22 mouse cellular contexts compared by ENCODE assay signal in the genomic region with DNA sequence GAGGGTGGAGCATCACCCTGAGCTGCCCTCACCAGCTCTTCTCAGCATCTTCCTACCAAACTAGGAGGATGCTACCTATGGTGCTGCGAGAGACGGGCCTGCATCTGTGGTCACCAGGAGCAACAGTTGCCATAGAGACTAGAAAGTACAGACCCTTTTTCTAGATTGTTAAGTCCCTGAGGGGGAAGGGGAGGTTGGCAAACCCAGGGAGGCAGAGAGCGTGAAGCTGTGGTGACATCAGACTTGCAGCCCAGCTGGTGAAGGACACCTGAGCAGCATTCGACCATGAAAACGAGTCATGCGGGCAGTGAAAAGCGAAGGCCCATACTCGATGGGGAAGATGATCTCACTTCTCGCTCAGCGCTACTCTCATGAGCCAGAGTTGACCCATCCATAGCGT. TPM values are rescaled to one million over a fixed set of nuclear protein-coding genes. Genes with fewer than 3 reads are reported as not detected.
A peak's percentile ranks its signal among the peaks of the same experiment; 100 is the strongest.
DNase-seq lines count a peak whose midpoint lies in the region; ATAC-seq and TF ChIP-seq lines count a peak whose summit lies in the region.
"Had no signal": no experiment of that assay in that cellular context is flagged by ENCODE, and none has a peak within 500 bp of the region (broad histone marks: within the 10 kb centered on the region; RNA-seq: fewer than 3 reads in every experiment).

No protein-coding gene starts in this region.

- no peak overlapping the region for H3K27ac ChIP-seq in forebrain, postnatal 0 days (ENCODE audit: low read depth, low read length)
- H3K27ac ChIP-seq in forebrain, embryonic 10.5 days, result no peak overlapping the region
- H3K27ac ChIP-seq in heart, adult 2 months, result no peak overlapping the region
- H3K27ac ChIP-seq: gastrocnemius, adult 2 months; heart, embryonic 13.5 days; left cerebral cortex, adult 2 months had no signal

- no peak for TF ChIP-seq CTCF in forebrain, postnatal 0 days (IDR thresholded peaks at IDR 0.05; ENCODE audit: low read depth)
- no peak for TF ChIP-seq CTCF in heart, adult 2 months (IDR thresholded peaks at IDR 0.05)

- intact Hi-C loops in heart, adult 2 months (cut with DNase I), result no loop called here

- TF ChIP-seq POLR2A in heart, adult 2 months (IDR thresholded peaks at IDR 0.05; ENCODE audit: insufficient read depth, low read depth, low read length), result no peak

- ATAC-seq in forebrain, postnatal 0 days, result peak; percentile 59

- no peak overlapping the region for H3K9ac ChIP-seq in forebrain, postnatal 0 days
- H3K9ac ChIP-seq in heart, adult 2 months (ENCODE audit: low read depth, low read length), result no peak overlapping the region
- H3K9ac ChIP-seq: heart, embryonic 13.5 days had no signal

- no peaks in the 10 kb centered on the region for H3K36me3 ChIP-seq in forebrain, postnatal 0 days (ENCODE audit: insufficient read depth)
- H3K36me3 ChIP-seq in forebrain, embryonic 10.5 days (replicated peaks), result no peaks in the 10 kb centered on the region
- H3K36me3 ChIP-seq in heart, adult 2 months (ENCODE audit: control insufficient read depth, insufficient read depth, low read length), result no peaks in the 10 kb centered on the region
- H3K36me3 ChIP-seq: heart, embryonic 13.5 days had no signal

- no peaks in the 10 kb centered on the region for H3K4me1 ChIP-seq in forebrain, postnatal 0 days (ENCODE audit: insufficient read depth)
- H3K4me1 ChIP-seq in forebrain, embryonic 10.5 days, result peaks cover 8% of the 10 kb centered on the region
- H3K4me1 ChIP-seq in heart, adult 2 months (ENCODE audit: control insufficient read depth, insufficient read depth, low read length), result peaks cover 2% of the 10 kb centered on the region; the same call in 1 of the 2 replicates

- 81% methylated on average over 11 of the region's 11 CpGs for WGBS in forebrain, postnatal 0 days
- 90% methylated on average over 11 of the region's 11 CpGs for whole genome bisulfite sequencing in forebrain, embryonic 10.5 days
- WGBS in heart, adult 2 months, result 90% methylated on average over 11 of the region's 11 CpGs

- H3K9me3 ChIP-seq in forebrain, postnatal 0 days (ENCODE audit: low read length), result peaks cover 4% of the 10 kb centered on the region; the same call in 1 of the 2 replicates
- no peaks in the 10 kb centered on the region for H3K9me3 ChIP-seq in forebrain, embryonic 10.5 days

- H3K79me2 ChIP-seq in heart, adult 2 months (replicated peaks; ENCODE audit: control insufficient read depth, insufficient read depth, low read length), result no peaks in the 10 kb centered on the region

- no peak overlapping the region for H3K4me2 ChIP-seq in forebrain, postnatal 0 days (ENCODE audit: low read depth)
- H3K4me2 ChIP-seq: heart, embryonic 13.5 days; liver, embryonic 11.5 days had no signal

- no peak for DNase-seq in forebrain, postnatal 0 days
- no peak for DNase-seq in forebrain, embryonic 10.5 days (ENCODE audit: extremely low spot score, low spot score)
- DNase-seq in layer of hippocampus, adult 9-11 months, result peak; percentile 42
- no peak for DNase-seq in layer of hippocampus, postnatal 36 days
- DNase-seq in R1 (ENCODE audit: low read depth, low spot score), result peak; percentile 29
- peak; percentile 51 for DNase-seq in brain, adult 2 months (ENCODE audit: low read depth, low spot score)
- no peak for DNase-seq in ovary, postnatal 36 days (ENCODE audit: low spot score)
- DNase-seq in heart, adult 2 months, result no peak
- DNase-seq: cerebellum, adult 8-10 months; gastrocnemius, adult 2 months; heart, postnatal 36 days; kidney, adult 2 months; lung, adult 2 months; lung, postnatal 4 days; thymus, postnatal 14 days had no signal

- no peak overlapping the region for H3K4me3 ChIP-seq in forebrain, postnatal 0 days (ENCODE audit: low read depth, low read length)
- no peak overlapping the region for H3K4me3 ChIP-seq in forebrain, embryonic 10.5 days
- H3K4me3 ChIP-seq in heart, adult 2 months, result no peak overlapping the region
- H3K4me3 ChIP-seq: gastrocnemius, adult 2 months; heart, embryonic 13.5 days; left cerebral cortex, adult 2 months had no signal

- H3K27me3 ChIP-seq in forebrain, postnatal 0 days (ENCODE audit: insufficient read depth, low read length), result no peaks in the 10 kb centered on the region
- H3K27me3 ChIP-seq in forebrain, embryonic 10.5 days (ENCODE audit: poor library complexity, severe bottlenecking), result no peaks in the 10 kb centered on the region
- H3K27me3 ChIP-seq in heart, adult 2 months (ENCODE audit: control insufficient read depth, insufficient read depth, low read length), result no peaks in the 10 kb centered on the region
- H3K27me3 ChIP-seq: heart, embryonic 13.5 days had no signal

- no peak for TF ChIP-seq EP300 in heart, adult 2 months (IDR thresholded peaks at IDR 0.05; ENCODE audit: insufficient read depth, low read depth, low read length)

RNA-seq across cellular contexts. Expression of a gene that starts 24.0 kb away (rescaled TPM):
- 0.19 TPM in 1 of 2 replicates, not detected in the other for total RNA-seq in forebrain, postnatal 0 days (2014; rRNA removed)
- not detected in 2 replicates for polyA plus RNA-seq in forebrain, postnatal 0 days (2015; fragmentation: Nextera tagmentation; extraction: Ambion mirVana)
- 0.05 TPM in 1 of 2 replicates, not detected in the other for polyA plus RNA-seq in forebrain, embryonic 10.5 days (2016; fragmentation: Nextera tagmentation; extraction: Ambion mirVana)
- under 1 TPM; 0.30 to 0.35 TPM for total RNA-seq in layer of hippocampus, postnatal 36 days (2021)
- total RNA-seq in heart, adult 2 months (2021), result not detected
- polyA plus RNA-seq in heart, adult 2 months (2012; rRNA removed), result 0.06 and 0.09 TPM in 2 replicates
- total RNA-seq: adrenal gland, adult 18-20 months; gastrocnemius, adult 2 months; granulocyte monocyte progenitor cell, adult 5-6 weeks; heart, postnatal 36 days had no signal
- polyA plus RNA-seq: forebrain, embryonic 11.5 days; heart, embryonic 13.5 days; kidney, adult 2 months; limb, embryonic 11.5 days; liver, embryonic 11.5 days; lung, adult 2 months had no signal

Comparison
In these comparisons a context has a peak if more than half of its experiments do, and no peak if none do; other contexts are left out.
1. DNase-seq: peak in layer of hippocampus, adult 9-11 months (single experiment), R1 (single experiment) and brain, adult 2 months (single experiment); none in forebrain, postnatal 0 days (single experiment), forebrain, embryonic 10.5 days (single experiment), layer of hippocampus, postnatal 36 days (0 of 2), ovary, postnatal 36 days (single experiment) and heart, adult 2 months (0 of 2).